Mouse (Mus musculus) CD4-positive, CD25-positive, alpha-beta regulatory T cell (primary cell): ENCODE measurements around the gene Rdh19. TPM values are rescaled to one million over a fixed set of nuclear protein-coding genes. Genes with fewer than 3 reads are reported as not detected.

Source experiments
- polyA plus RNA-seq: library from polyadenylated mRNA; unstranded; fragments of 100-300 nt; shearing (Covaris generic); gene quantifications from one replicate; pipeline ENCODE4 v1.2.1, GENCODE M21; 2017

Rdh19 gene
- not detected for polyA plus RNA-seq

GRCm38 (mm10) chr10:127849628-127850027 lies at the start of gene Rdh19:
Gene Rdh19 (plus strand): TSS chr10:127849928.

DNA sequence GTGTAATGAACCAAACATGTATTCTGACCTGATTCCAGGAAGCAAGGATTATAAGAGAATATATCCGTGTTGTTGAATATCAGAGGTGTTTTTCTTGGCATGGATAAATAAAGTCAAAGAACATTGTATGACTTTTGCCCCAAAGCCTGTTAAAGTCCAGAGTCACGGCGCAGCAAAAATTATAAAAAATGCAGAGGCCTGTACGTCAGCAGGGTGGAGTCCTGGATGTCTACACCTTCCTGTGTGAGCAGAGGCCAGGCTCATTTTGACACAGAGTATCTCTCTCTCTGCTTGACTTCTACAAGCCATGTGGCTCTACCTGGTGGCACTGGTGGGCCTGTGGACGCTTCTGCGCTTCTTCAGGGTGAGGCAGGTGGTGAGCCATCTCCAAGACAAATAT lies 48.8 kb upstream of the Rdh19 start, which contains the start of gene Rdh16:
Gene Rdh16, plus strand, starts transcription at position 262 of the 400 bp plus-strand sequence.

GRCm38 (mm10) chr10:127866232-127866631 lies 16.5 kb downstream of the Rdh19 start, which contains the start of gene Rdh16f2:
Gene Rdh16f2 (plus strand): TSS chr10:127866474.

DNA sequence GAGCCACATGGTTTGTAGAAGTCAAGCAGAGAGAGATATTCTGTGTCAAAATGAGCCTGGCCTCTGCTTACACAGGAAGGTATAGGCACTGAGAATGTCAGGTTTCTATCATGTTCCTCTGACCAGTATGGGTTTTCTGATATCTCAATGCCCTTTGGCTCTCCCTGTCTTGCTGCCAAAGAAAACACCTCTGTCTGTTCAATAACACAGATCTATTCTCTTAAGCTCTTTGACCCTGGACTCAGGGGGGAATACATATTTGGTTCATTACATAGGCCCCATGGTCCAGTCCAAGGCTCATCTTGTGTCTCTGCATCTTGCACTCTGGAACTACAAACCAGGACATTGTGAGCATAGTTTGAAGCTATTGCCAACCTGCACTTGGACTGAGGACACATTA lies 38.9 kb downstream of the Rdh19 start, which contains the start of gene Rdh7:
Gene Rdh7, minus strand, starts transcription at position 213 of the 400 bp plus-strand sequence.

GRCm38 (mm10) chr10:127898218-127898617 lies 48.5 kb downstream of the Rdh19 start, which contains the start of gene Sdr9c7:
Gene Sdr9c7 (plus strand): TSS chr10:127898518.

Other genes starting within 250 kb of the Rdh19 start
- 0.31 TPM for gene Lrp1, start 228.8 kb upstream of the Rdh19 start, polyA plus RNA-seq
- gene Stat6, start 206.9 kb upstream of the Rdh19 start, polyA plus RNA-seq = 249 TPM
- gene Nemp1, start 183.0 kb upstream of the Rdh19 start, polyA plus RNA-seq = 10.4 TPM
- gene Nab2, start 181.4 kb upstream of the Rdh19 start, polyA plus RNA-seq = 67.4 TPM
- gene Myo1a, start 144.8 kb upstream of the Rdh19 start, polyA plus RNA-seq = not detected
- gene Tac2, start 125.5 kb upstream of the Rdh19 start, polyA plus RNA-seq = 0.28 TPM
- 0.67 TPM for gene Zbtb39, start 110.4 kb upstream of the Rdh19 start, polyA plus RNA-seq
- 0.06 TPM for gene Gpr182, start 98.2 kb upstream of the Rdh19 start, polyA plus RNA-seq
- gene Rdh1, start 90.2 kb upstream of the Rdh19 start, polyA plus RNA-seq = 0.18 TPM
- not detected for gene Rdh16f1, start 90.1 kb upstream of the Rdh19 start, polyA plus RNA-seq
- 1.1 TPM for gene Rdh9, start 73.5 kb upstream of the Rdh19 start, polyA plus RNA-seq
- gene Rdh16, start 48.8 kb upstream of the Rdh19 start, polyA plus RNA-seq = not detected
- gene Rdh16f2, start 16.5 kb downstream of the Rdh19 start, polyA plus RNA-seq = not detected
- gene Rdh7, start 38.9 kb downstream of the Rdh19 start, polyA plus RNA-seq = not detected
- gene Sdr9c7, start 48.6 kb downstream of the Rdh19 start, polyA plus RNA-seq = not detected
- gene Hsd17b6, start 157.7 kb downstream of the Rdh19 start, polyA plus RNA-seq = not detected
- gene Prim1, start 165.2 kb downstream of the Rdh19 start, polyA plus RNA-seq = 16.1 TPM
- gene Naca, start 185.6 kb downstream of the Rdh19 start, polyA plus RNA-seq = 553 TPM
- gene Ptges3, start 209.0 kb downstream of the Rdh19 start, polyA plus RNA-seq = 129 TPM
- gene Atp5b, start 233.3 kb downstream of the Rdh19 start, polyA plus RNA-seq = 1,208 TPM
- gene Baz2a, start 241.6 kb downstream of the Rdh19 start, polyA plus RNA-seq = 73.2 TPM